Mouse (Mus musculus) adrenal gland, postnatal 4 days (tissue): ENCODE measurements around the gene Masp1. TPM values are rescaled to one million over a fixed set of nuclear protein-coding genes. Genes with fewer than 3 reads are reported as not detected.

Source experiments
- DNase-seq, 2 experiments: peaks; one replicate each; pipeline ENCODE4 v3.0.0; 2021 to 2022; ENCODE audit warnings: low spot score in 2 of 2, mixed read lengths in 2 of 2
- total RNA-seq, 2 experiments: library from RNA; stranded (reverse); gene quantifications; 2 replicates each; pipeline ENCODE4 v1.2.3; 2021

Gene Masp1
- total RNA-seq, 2 experiments from 2014 or later = 76.5 to 89.9 TPM

GRCm38 (mm10) chr16:23403008-23403755, 117.4 kb downstream of the Masp1 start:
- DNase-seq = peak; percentile 39 to 66

- DNase-seq = no peak
These were observed 118.7 kb downstream of the Masp1 start for GRCm38 (mm10) chr16:23401959-23402358.

- no peak for DNase-seq
These were observed 119.2 kb downstream of the Masp1 start for GRCm38 (mm10) chr16:23401463-23401862.

Other genes with a start within 250 kb of the Masp1 start
- gene Rtp1, start 91.7 kb downstream of the Masp1 start, total RNA-seq = not detected
- gene Rtp4, start 524 bp downstream of the Masp1 start, total RNA-seq = 1 to 10 TPM; 8.3 to 9.4 TPM